Mouse (Mus musculus) lung, postnatal 25 days (tissue): Measurements from ENCODE around the gene Cdk6.
"Not testable (repeated sequence)": the region's sequence is repeated elsewhere in the genome, so short reads cannot be mapped to it uniquely, and the experiment has no call there.

Source experiments
- DNase-seq: peaks from one replicate; pipeline ENCODE4 v3.0.0; 2022; ENCODE audit warnings: low spot score

Cdk6 gene

GRCm38 (mm10) chr5:3433131-3433700, 91.9 kb downstream of the Cdk6 start:
- DNase-seq = peak; percentile 13

GRCm38 (mm10) chr5:3434105-3434504, 92.8 kb downstream of the Cdk6 start:
- not testable (repeated sequence) for DNase-seq

GRCm38 (mm10) chr5:3438453-3439003, 97.2 kb downstream of the Cdk6 start:
- not testable (repeated sequence) for DNase-seq

- not testable (repeated sequence) for DNase-seq
Observed at GRCm38 (mm10) chr5:3439386-3439785, 98.1 kb downstream of the Cdk6 start.

- not testable (repeated sequence) for DNase-seq
Observed at GRCm38 (mm10) chr5:3442524-3442923, 101.2 kb downstream of the Cdk6 start.

GRCm38 (mm10) chr5:3451233-3451632, 109.9 kb downstream of the Cdk6 start:
- DNase-seq = not testable (repeated sequence)

GRCm38 (mm10) chr5:3453946-3454345, 112.7 kb downstream of the Cdk6 start:
- DNase-seq = not testable (repeated sequence)

GRCm38 (mm10) chr5:3460907-3461306, 119.6 kb downstream of the Cdk6 start:
- DNase-seq = peak; percentile 11

GRCm38 (mm10) chr5:3461401-3461800, 120.1 kb downstream of the Cdk6 start:
- peak; percentile 24 for DNase-seq

- peak; percentile 18 for DNase-seq
Observed at GRCm38 (mm10) chr5:3462897-3463757, 121.8 kb downstream of the Cdk6 start.

- DNase-seq = no peak
Observed at GRCm38 (mm10) chr5:3463758-3464157, 122.5 kb downstream of the Cdk6 start.

- DNase-seq = peak; percentile 30
Observed at GRCm38 (mm10) chr5:3466069-3466877, 125.0 kb downstream of the Cdk6 start.

- DNase-seq = no peak
Observed at GRCm38 (mm10) chr5:3470866-3471265, 129.6 kb downstream of the Cdk6 start.

- no peak for DNase-seq
Observed at GRCm38 (mm10) chr5:3472311-3473156, 131.2 kb downstream of the Cdk6 start.

GRCm38 (mm10) chr5:3477711-3478110, 136.4 kb downstream of the Cdk6 start:
- DNase-seq = no peak

- no peak for DNase-seq
Observed at GRCm38 (mm10) chr5:3478216-3478615, 136.9 kb downstream of the Cdk6 start.

- no peak for DNase-seq
Observed at GRCm38 (mm10) chr5:3479016-3479795, 137.9 kb downstream of the Cdk6 start.

GRCm38 (mm10) chr5:3480637-3481395, 139.5 kb downstream of the Cdk6 start:
- DNase-seq = no peak

GRCm38 (mm10) chr5:3482474-3482873, 141.2 kb downstream of the Cdk6 start:
- no peak for DNase-seq
